Mouse (Mus musculus) forebrain, embryonic 14.5 days (tissue): Measurements from ENCODE around the gene Cfap52. TPM values are rescaled to one million over a fixed set of nuclear protein-coding genes. Genes with fewer than 3 reads are reported as not detected.

Source experiments
- ATAC-seq: fragments of 200-750 bp; cut with Nextera tagmentation; 2 replicates; pipeline ENCODE4 v1.8.0; 2017; ENCODE audit warnings: mild to moderate bottlenecking, moderate library complexity
- DNase-seq: peaks from one replicate; pipeline ENCODE4 v3.0.0-alpha.2; 2015; ENCODE audit warnings: low spot score
- H3K27ac ChIP-seq: fragments of 300-500 bp; sonication (generic); 2 replicates; pipeline ENCODE4 v1.5.1; 2014; ENCODE audit warnings: low read depth, mild to moderate bottlenecking, control low read depth, low read length, moderate library complexity
- H3K27me3 ChIP-seq: fragments of 300-500 bp; sonication (generic); replicated peaks from 2 replicates; pipeline ENCODE4 v1.6.1; 2014; ENCODE audit warnings: low read length, control low read depth, mixed read lengths; ENCODE audit not compliant: control insufficient read depth, insufficient read depth
- H3K36me3 ChIP-seq: fragments of 300-500 bp; sonication (generic); 2 replicates; pipeline ENCODE4 v1.6.1; 2014; ENCODE audit warnings: low read length, control low read depth; ENCODE audit not compliant: control insufficient read depth, insufficient read depth
- H3K4me1 ChIP-seq: fragments of 300-500 bp; sonication (generic); 2 replicates; pipeline ENCODE4 v1.6.1; 2014; ENCODE audit warnings: antibody characterized with exemption, low read length, control low read depth; ENCODE audit not compliant: control insufficient read depth, insufficient read depth
- H3K4me2 ChIP-seq: fragments of 300-500 bp; sonication (generic); 2 replicates; pipeline ENCODE4 v1.6.1; 2014; ENCODE audit warnings: mild to moderate bottlenecking, control low read depth, low read length
- H3K4me3 ChIP-seq: fragments of 300-500 bp; sonication (generic); 2 replicates; pipeline ENCODE4 v1.5.1; 2014; ENCODE audit warnings: low read depth, low read length, control low read depth
- H3K9ac ChIP-seq: fragments of 300-500 bp; sonication (generic); 2 replicates; pipeline ENCODE4 v1.6.1; 2014; ENCODE audit warnings: mild to moderate bottlenecking, low read length, control low read depth, moderate library complexity
- H3K9me3 ChIP-seq: fragments of 300-500 bp; sonication (generic); replicated peaks from 2 replicates; pipeline ENCODE4 v1.6.1; 2016; ENCODE audit warnings: low read length, control low read depth, mixed read lengths; ENCODE audit not compliant: control insufficient read depth
- WGBS: fragments of 180-500 bp; shearing (Covaris S2); extraction: QIAGEN DNeasy Blood & Tissue Kit; methylation state at CpG from one replicate; pipeline ENCODE4 v1.1.7; 2014; 5-methylcytosine and 5-hydroxymethylcytosine counted together
- polyA plus RNA-seq: library from polyadenylated mRNA; unstranded; fragments of >200 nt; fragmentation: Nextera tagmentation; extraction: Ambion mirVana; gene quantifications from 2 replicates; pipeline ENCODE4 v1.2.1, GENCODE M21; 2014

The Cfap52 gene
- polyA plus RNA-seq, 1 experiment from 2014 or later = 2.3 TPM

DNA sequence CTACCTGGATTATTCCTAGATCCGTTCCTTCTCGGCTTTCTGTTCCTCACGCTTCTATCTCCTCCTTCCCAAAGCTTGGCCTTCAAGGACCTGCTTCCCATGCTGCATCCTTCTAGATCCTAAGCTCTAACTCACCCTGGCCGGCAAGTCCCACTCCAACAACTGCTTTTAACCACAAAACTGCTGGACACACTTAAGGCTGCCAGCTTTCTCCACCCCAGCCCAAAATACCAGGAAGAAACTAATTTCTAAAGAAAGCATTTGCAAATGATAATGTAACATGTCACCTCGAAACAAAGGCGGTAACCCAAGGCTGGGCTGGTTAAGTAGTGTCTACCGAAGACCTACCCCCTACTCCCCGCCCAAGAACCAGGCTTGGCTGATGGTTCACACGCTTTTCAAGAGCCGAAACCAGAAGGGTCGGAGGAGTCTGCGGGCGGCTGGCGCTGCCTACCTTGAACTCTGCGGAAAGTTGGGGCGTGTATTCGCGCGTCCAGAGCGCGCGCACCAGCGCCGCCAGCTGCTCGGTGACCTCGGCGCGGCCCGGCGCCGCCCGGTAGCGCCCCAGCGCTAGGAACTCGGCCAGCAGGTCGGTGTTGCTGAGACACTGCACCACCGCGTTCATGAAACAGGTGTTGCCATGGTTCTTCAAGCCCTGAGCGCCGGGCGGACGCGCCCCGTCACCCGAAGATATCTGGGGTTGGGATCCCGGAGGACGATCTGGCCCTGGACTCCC, 44.2 kb downstream of the Cfap52 start:
- H3K4me3 ChIP-seq = peak overlapping the region; percentile 65
- H3K27ac ChIP-seq = no peak overlapping the region
- no peaks in the 10 kb centered on the region for H3K36me3 ChIP-seq
- peaks cover 22% of the 10 kb centered on the region for H3K27me3 ChIP-seq
- peak; percentile 20 for DNase-seq
- 2% methylated on average over 47 of the region's 47 CpGs for WGBS
- H3K4me2 ChIP-seq = peak overlapping the region; percentile 100
- H3K9ac ChIP-seq = peak overlapping the region; percentile 64
- no peaks in the 10 kb centered on the region for H3K9me3 ChIP-seq
- ATAC-seq = peak; percentile 22; the same call in 1 of the 2 replicates
- peaks cover 6% of the 10 kb centered on the region; the same call in 1 of the 2 replicates for H3K4me1 ChIP-seq

GRCm38 (mm10) chr11:67920226-67920960, 45.1 kb downstream of the Cfap52 start:
- H3K4me3 ChIP-seq = no peak overlapping the region
- no peak for DNase-seq
- H3K4me2 ChIP-seq = no peak overlapping the region
- no peak overlapping the region for H3K9ac ChIP-seq
- H3K27ac ChIP-seq = no peak overlapping the region
- no peaks in the 10 kb centered on the region for H3K9me3 ChIP-seq
- no peaks in the 10 kb centered on the region for H3K36me3 ChIP-seq
- H3K27me3 ChIP-seq = peaks cover 22% of the 10 kb centered on the region
- ATAC-seq = no peak
- 60% methylated on average over 9 of the region's 9 CpGs for WGBS
- H3K4me1 ChIP-seq = peaks cover 6% of the 10 kb centered on the region; the same call in 1 of the 2 replicates

- no peak overlapping the region for H3K27ac ChIP-seq
- WGBS = 73% methylated on average over 5 of the region's 5 CpGs
- H3K4me1 ChIP-seq = peaks cover 6% of the 10 kb centered on the region; the same call in 1 of the 2 replicates
- H3K4me2 ChIP-seq = no peak overlapping the region
- ATAC-seq = no peak
- no peak overlapping the region for H3K9ac ChIP-seq
- no peaks in the 10 kb centered on the region for H3K9me3 ChIP-seq
- no peak for DNase-seq
- no peak overlapping the region for H3K4me3 ChIP-seq
- H3K36me3 ChIP-seq = no peaks in the 10 kb centered on the region
- peaks cover 22% of the 10 kb centered on the region for H3K27me3 ChIP-seq
Observed at GRCm38 (mm10) chr11:67919593-67919992, 45.9 kb downstream of the Cfap52 start.

- H3K36me3 ChIP-seq = no peaks in the 10 kb centered on the region
- no peak overlapping the region for H3K27ac ChIP-seq
- H3K27me3 ChIP-seq = peaks cover 22% of the 10 kb centered on the region
- H3K4me3 ChIP-seq = no peak overlapping the region
- H3K9ac ChIP-seq = no peak overlapping the region
- no peak overlapping the region for H3K4me2 ChIP-seq
- WGBS = 77% methylated on average over 3 of the region's 3 CpGs
- no peak for ATAC-seq
- DNase-seq = no peak
- H3K4me1 ChIP-seq = peaks cover under 1% of the 10 kb centered on the region; the same call in 1 of the 2 replicates
- no peaks in the 10 kb centered on the region for H3K9me3 ChIP-seq
Observed at GRCm38 (mm10) chr11:67917126-67917525, 48.3 kb downstream of the Cfap52 start.

- no peaks in the 10 kb centered on the region for H3K4me1 ChIP-seq
- H3K36me3 ChIP-seq = no peaks in the 10 kb centered on the region
- H3K27ac ChIP-seq = no peak overlapping the region
- no peaks in the 10 kb centered on the region for H3K27me3 ChIP-seq
- no peak overlapping the region for H3K4me2 ChIP-seq
- H3K9ac ChIP-seq = no peak overlapping the region
- H3K4me3 ChIP-seq = no peak overlapping the region
- no peaks in the 10 kb centered on the region for H3K9me3 ChIP-seq
- ATAC-seq = no peak
- DNase-seq = no peak
- 91% methylated on average over 5 of the region's 5 CpGs for WGBS
Observed at GRCm38 (mm10) chr11:67911074-67911473, 54.4 kb downstream of the Cfap52 start.

DNA sequence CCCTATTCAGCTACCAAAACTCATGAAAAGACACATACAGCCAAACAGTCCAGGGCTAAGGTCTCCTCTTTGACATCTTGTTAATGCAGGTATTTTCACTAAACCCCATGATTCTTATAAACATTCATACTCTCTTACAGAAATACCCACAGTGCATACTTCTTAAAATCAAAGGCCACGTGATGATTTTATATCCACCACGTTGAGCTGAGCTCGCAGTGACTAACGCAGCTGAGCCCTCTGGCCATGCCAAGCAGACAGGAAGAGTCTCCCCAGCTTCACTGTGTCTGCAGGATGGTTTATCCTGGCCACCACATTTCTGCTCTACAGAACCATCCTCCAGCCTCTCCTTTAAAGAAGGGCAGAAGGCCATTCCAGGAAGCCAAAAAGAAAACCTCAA, 61.7 kb downstream of the Cfap52 start:
- WGBS = 89% methylated on average over 4 of the region's 4 CpGs
- Histone ChIP-seq H3K27me3 (no peaks in the 10 kb centered on the region), H3K4me1 (no peaks in the 10 kb centered on the region), H3K27ac (no peak overlapping the region), H3K9ac (no peak overlapping the region), H3K9me3 (no peaks in the 10 kb centered on the region), H3K4me2 (no peak overlapping the region), H3K4me3 (no peak overlapping the region), H3K36me3 (no peaks in the 10 kb centered on the region)
- DNase-seq (no peak), ATAC-seq (no peak)

GRCm38 (mm10) chr11:67897064-67897560, 68.3 kb downstream of the Cfap52 start:
- DNase-seq (peak; percentile 42), ATAC-seq (no peak)
- Histone ChIP-seq H3K9ac (no peak overlapping the region), H3K27me3 (no peaks in the 10 kb centered on the region), H3K9me3 (no peaks in the 10 kb centered on the region), H3K4me1 (peaks cover 5% of the 10 kb centered on the region; the same call in 1 of the 2 replicates), H3K27ac (no peak overlapping the region), H3K4me2 (no peak overlapping the region), H3K36me3 (no peaks in the 10 kb centered on the region), H3K4me3 (no peak overlapping the region)
- WGBS = 66% methylated on average over 8 of the region's 8 CpGs

- DNase-seq = peak; percentile 39
- no peak overlapping the region for H3K27ac ChIP-seq
- no peak overlapping the region for H3K9ac ChIP-seq
- no peaks in the 10 kb centered on the region for H3K36me3 ChIP-seq
- H3K4me2 ChIP-seq = no peak overlapping the region
- H3K4me3 ChIP-seq = no peak overlapping the region
- 67% methylated on average over 7 of the region's 7 CpGs for WGBS
- no peaks in the 10 kb centered on the region for H3K27me3 ChIP-seq
- no peak for ATAC-seq
- peaks cover 5% of the 10 kb centered on the region; the same call in 1 of the 2 replicates for H3K4me1 ChIP-seq
- H3K9me3 ChIP-seq = no peaks in the 10 kb centered on the region
Observed at GRCm38 (mm10) chr11:67895641-67896040, 69.8 kb downstream of the Cfap52 start.

GRCm38 (mm10) chr11:67888521-67888920, 76.9 kb downstream of the Cfap52 start:
- Histone ChIP-seq H3K4me1 (no peaks in the 10 kb centered on the region), H3K9me3 (no peaks in the 10 kb centered on the region), H3K36me3 (no peaks in the 10 kb centered on the region), H3K9ac (no peak overlapping the region), H3K4me3 (no peak overlapping the region), H3K4me2 (no peak overlapping the region), H3K27ac (no peak overlapping the region), H3K27me3 (no peaks in the 10 kb centered on the region)
- ATAC-seq (no peak), DNase-seq (no peak)
- 79% methylated on average over 5 of the region's 5 CpGs for WGBS
